Comparison of ENCODE assay signal across 9 mouse cellular contexts in the genomic region with DNA sequence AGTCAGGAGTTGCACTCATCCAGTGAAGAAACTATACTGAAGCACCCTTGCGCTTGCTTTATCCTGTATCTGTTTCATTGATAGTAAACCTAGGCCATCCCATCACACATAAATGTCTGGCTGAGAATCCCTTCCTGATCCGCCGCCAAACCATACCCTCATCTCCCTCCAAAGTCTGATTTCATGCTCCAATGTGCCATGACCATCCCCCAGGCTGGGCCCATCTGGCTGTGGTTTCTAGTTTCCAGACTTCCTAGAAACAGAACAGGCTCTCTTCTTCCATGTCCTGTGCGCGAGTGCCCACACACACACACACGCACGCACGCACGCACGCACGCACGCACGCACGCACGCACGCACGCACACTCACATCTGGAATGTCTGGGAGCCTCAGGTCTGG.
DNase-seq lines count a peak whose midpoint lies in the region; ATAC-seq lines count a peak whose summit lies in the region.
"Had no signal": no experiment of that assay in that cellular context is flagged by ENCODE, and none has a peak within 500 bp of the region (broad histone marks: within the 10 kb centered on the region; RNA-seq: fewer than 3 reads in every experiment).

No protein-coding gene starts in this region.

- WGBS in kidney, embryonic 14.5 days, result 54% methylated on average over 17 of the region's 17 CpGs
- 35% methylated on average over 17 of the region's 17 CpGs for WGBS in embryonic facial prominence, embryonic 15.5 days

- peak overlapping the region; percentile 6; the same call in 1 of the 2 replicates for H3K27ac ChIP-seq in kidney, embryonic 14.5 days (ENCODE audit: low read depth, low read length)
- peak overlapping the region; percentile 71 for H3K27ac ChIP-seq in embryonic facial prominence, embryonic 15.5 days (replicated peaks)
- H3K27ac ChIP-seq: limb, embryonic 12.5 days had no signal

- no peak overlapping the region for H3K9ac ChIP-seq in kidney, embryonic 14.5 days (ENCODE audit: low read depth, low read length)
- no peak overlapping the region for H3K9ac ChIP-seq in embryonic facial prominence, embryonic 15.5 days
- H3K9ac ChIP-seq: limb, embryonic 12.5 days had no signal

- H3K4me2 ChIP-seq in kidney, embryonic 14.5 days (replicated peaks; ENCODE audit: low read depth, low read length), result no peak overlapping the region
- no peak overlapping the region for H3K4me2 ChIP-seq in embryonic facial prominence, embryonic 15.5 days (replicated peaks)
- H3K4me2 ChIP-seq: limb, embryonic 12.5 days had no signal

- H3K36me3 ChIP-seq in kidney, embryonic 14.5 days (ENCODE audit: control insufficient read depth, insufficient read depth, low read length), result no peaks in the 10 kb centered on the region
- no peaks in the 10 kb centered on the region for H3K36me3 ChIP-seq in embryonic facial prominence, embryonic 15.5 days
- H3K36me3 ChIP-seq: limb, embryonic 12.5 days had no signal

- H3K4me1 ChIP-seq in kidney, embryonic 14.5 days (ENCODE audit: control insufficient read depth, insufficient read depth, low read length), result peaks cover 10% of the 10 kb centered on the region; the same call in 1 of the 2 replicates
- H3K4me1 ChIP-seq in embryonic facial prominence, embryonic 15.5 days, result peaks cover 14% of the 10 kb centered on the region

- no peaks in the 10 kb centered on the region for H3K27me3 ChIP-seq in kidney, embryonic 14.5 days (ENCODE audit: control insufficient read depth, insufficient read depth, low read length)
- no peaks in the 10 kb centered on the region for H3K27me3 ChIP-seq in embryonic facial prominence, embryonic 15.5 days
- H3K27me3 ChIP-seq: limb, embryonic 12.5 days had no signal

- no peak for DNase-seq in kidney, adult 8-10 months
- peak; percentile 41 for DNase-seq in mesoderm, embryonic 11.5 days (ENCODE audit: low read depth, low spot score)
- no peak for DNase-seq in thymus, postnatal 4 days
- DNase-seq in retina, embryonic 14.5 days (ENCODE audit: low spot score), result no peak
- DNase-seq in spleen, adult 12 weeks (ENCODE audit: low spot score), result no peak

- peak; percentile 86 for ATAC-seq in kidney, embryonic 14.5 days (ENCODE audit: low FRiP score, low TSS enrichment)
- ATAC-seq in cerebellum, adult (ENCODE audit: insufficient number of reproducible peaks, low FRiP score, low TSS enrichment), result peak; percentile 54
- peak; percentile 76 for ATAC-seq in embryonic facial prominence, embryonic 15.5 days (ENCODE audit: insufficient number of reproducible peaks, low FRiP score, low TSS enrichment, low read depth)

- no peaks in the 10 kb centered on the region for H3K9me3 ChIP-seq in kidney, embryonic 14.5 days (ENCODE audit: control insufficient read depth, low read length)
- H3K9me3 ChIP-seq in embryonic facial prominence, embryonic 15.5 days (replicated peaks), result no peaks in the 10 kb centered on the region
- H3K9me3 ChIP-seq: limb, embryonic 12.5 days had no signal

- no peak overlapping the region for H3K4me3 ChIP-seq in kidney, embryonic 14.5 days (ENCODE audit: low read length)
- no peak overlapping the region for H3K4me3 ChIP-seq in embryonic facial prominence, embryonic 15.5 days (replicated peaks)
- H3K4me3 ChIP-seq: limb, embryonic 12.5 days had no signal
